Mouse (Mus musculus) ES-E14 (cell line): ENCODE measurements around the gene Rgs10. TPM values are rescaled to one million over a fixed set of nuclear protein-coding genes. Genes with fewer than 3 reads are reported as not detected.

Source experiments
- DNase-seq: peaks from one replicate; pipeline ENCODE4 v3.0.0-alpha.2; 2013; ENCODE audit warnings: low read depth, low spot score
- H3K27ac ChIP-seq: 2 replicates; pipeline ENCODE4 v1.5.1; 2012; ENCODE audit warnings: low read depth, mild to moderate bottlenecking, low read length, moderate library complexity, mixed read lengths; ENCODE audit not compliant: poor library complexity, insufficient read depth, severe bottlenecking
- H3K36me3 ChIP-seq: 2 replicates; pipeline ENCODE4 v1.6.1; 2012; ENCODE audit warnings: mild to moderate bottlenecking, low read length, moderate library complexity, mixed read lengths; ENCODE audit not compliant: control insufficient read depth, poor library complexity, insufficient read depth, severe bottlenecking
- H3K4me1 ChIP-seq, 2 experiments: fragments of 150-350 bp in 1 of 2; sonication (generic) in 1 of 2; 2 replicates each; pipeline ENCODE4 v1.6.1; 2012; ENCODE audit warnings: low read length in 2 of 2, mild to moderate bottlenecking in 1 of 2, mixed read lengths in 1 of 2; ENCODE audit not compliant: control insufficient read depth in 2 of 2, insufficient read depth in 2 of 2, poor library complexity in 1 of 2
- H3K4me3 ChIP-seq, 2 experiments: fragments of 150-350 bp in 1 of 2; sonication (generic) in 1 of 2; 2 replicates each; pipeline ENCODE4 v1.5.1; 2012; ENCODE audit warnings: low read length in 2 of 2, low read depth in 1 of 2, mild to moderate bottlenecking in 1 of 2, mixed read lengths in 1 of 2; ENCODE audit not compliant: insufficient read depth in 1 of 2, poor library complexity in 1 of 2, severe bottlenecking in 1 of 2
- H3K9ac ChIP-seq: 2 replicates; pipeline ENCODE4 v1.6.1; 2012; ENCODE audit warnings: low read depth, mild to moderate bottlenecking, low read length, mixed read lengths; ENCODE audit not compliant: poor library complexity, insufficient read depth, severe bottlenecking
- H3K9me3 ChIP-seq: fragments of 150-350 bp; sonication (generic); 2 replicates; pipeline ENCODE4 v1.6.1; 2012; ENCODE audit warnings: low read depth, mild to moderate bottlenecking, low read length; ENCODE audit not compliant: control insufficient read depth, insufficient read depth
- CHD2 ChIP-seq: IDR thresholded peaks from 2 replicates; pipeline ENCODE4 v1.6.1; 2014; ENCODE audit warnings: mild to moderate bottlenecking, low read depth, low read length, inconsistent platforms
- HCFC1 ChIP-seq: IDR thresholded peaks from 2 replicates; pipeline ENCODE4 v1.6.1; 2012; ENCODE audit warnings: low read length, inconsistent platforms, borderline replicate concordance; ENCODE audit not compliant: insufficient read depth
- MAFK ChIP-seq: IDR thresholded peaks from 2 replicates; pipeline ENCODE4 v1.6.1; 2014; ENCODE audit warnings: mild to moderate bottlenecking, low read depth, low read length, inconsistent platforms; ENCODE audit not compliant: insufficient read depth
- ZC3H11A ChIP-seq: IDR thresholded peaks from 2 replicates; pipeline ENCODE4 v1.6.1; 2012; ENCODE audit warnings: low read depth, mild to moderate bottlenecking, inconsistent platforms, low read length, borderline replicate concordance
- ZNF384 ChIP-seq: IDR thresholded peaks from 2 replicates; pipeline ENCODE4 v1.6.1; 2012; ENCODE audit warnings: low read depth, low read length, inconsistent platforms
- in situ Hi-C, 2 experiments: fragments of 600-800 bp; cut with MboI; formaldehyde crosslinking; loops; one replicate each; pipeline ENCODE4 v1.15.1; 2025; ENCODE audit warnings: low sequenced_read_pairs in 2 of 2, inconsistent platforms in 1 of 2; ENCODE audit not compliant: unreplicated experiment in 2 of 2
- total RNA-seq: library from RNA; depleted of rRNA; stranded (reverse); fragments of 300-350 nt; gene quantifications from 2 replicates; pipeline ENCODE4 v1.2.3, GENCODE M21; 2012

The Rgs10 gene
- total RNA-seq, 1 experiment, result 6.2 TPM

DNA sequence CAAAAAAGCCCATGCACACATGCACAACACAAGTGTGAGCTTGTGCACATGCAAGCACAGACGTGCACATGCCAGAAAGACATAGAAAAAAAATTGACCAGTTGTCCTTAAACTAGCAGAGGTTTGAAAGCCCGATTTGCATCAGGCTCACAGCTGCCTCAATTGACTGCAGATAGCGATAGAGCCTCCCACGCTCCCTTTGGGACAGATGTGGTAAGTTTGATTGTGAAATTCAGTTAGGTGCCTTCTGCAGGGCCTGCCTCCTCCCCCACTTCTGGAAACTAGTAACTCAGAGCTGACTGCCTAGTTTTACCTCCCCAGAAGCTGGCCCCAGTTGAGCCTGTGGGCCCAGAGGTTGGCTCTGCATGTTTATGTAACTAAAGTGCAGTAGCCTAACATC lies 19.9 kb downstream of the Rgs10 start:
- no peaks in the 10 kb centered on the region; a peak in 1 of 4 replicates for H3K4me1 ChIP-seq
- no peaks in the 10 kb centered on the region for H3K36me3 ChIP-seq
- no peak overlapping the region for H3K4me3 ChIP-seq
- no peak for DNase-seq
- no peak overlapping the region for H3K27ac ChIP-seq
- in situ Hi-C loops, result no loop called here
- TF ChIP-seq ZC3H11A (no peak), ZNF384 (no peak), MAFK (no peak), HCFC1 (no peak), CHD2 (no peak)
- no peaks in the 10 kb centered on the region for H3K9me3 ChIP-seq
- H3K9ac ChIP-seq, result no peak overlapping the region

DNA sequence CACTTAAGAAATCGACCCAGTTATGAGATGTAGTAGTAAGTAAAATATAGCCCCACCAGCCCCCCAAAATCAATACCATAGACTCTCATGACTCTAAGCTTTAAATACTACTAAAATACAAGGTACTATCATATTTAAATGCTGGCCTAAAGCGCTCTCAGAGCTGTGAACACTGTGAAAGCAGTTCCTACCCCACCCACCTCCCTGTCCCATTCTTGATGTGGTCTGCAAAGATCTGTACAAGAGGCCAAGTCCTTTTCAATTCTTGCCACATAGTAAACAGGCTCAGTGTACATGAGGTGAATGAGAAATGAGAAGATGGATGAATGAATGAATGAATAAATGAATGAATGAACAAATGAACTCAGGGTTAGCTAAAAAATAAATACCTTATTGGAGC lies 21.5 kb downstream of the Rgs10 start:
- H3K4me1 ChIP-seq, result no peaks in the 10 kb centered on the region; a peak in 1 of 4 replicates
- H3K9me3 ChIP-seq, result no peaks in the 10 kb centered on the region
- no peaks in the 10 kb centered on the region for H3K36me3 ChIP-seq
- no peak overlapping the region for H3K9ac ChIP-seq
- DNase-seq, result no peak
- H3K27ac ChIP-seq, result no peak overlapping the region
- H3K4me3 ChIP-seq, result no peak overlapping the region
- in situ Hi-C loops, result no loop called here
- TF ChIP-seq ZNF384 (no peak), MAFK (no peak), CHD2 (no peak), ZC3H11A (no peak), HCFC1 (no peak)

DNA sequence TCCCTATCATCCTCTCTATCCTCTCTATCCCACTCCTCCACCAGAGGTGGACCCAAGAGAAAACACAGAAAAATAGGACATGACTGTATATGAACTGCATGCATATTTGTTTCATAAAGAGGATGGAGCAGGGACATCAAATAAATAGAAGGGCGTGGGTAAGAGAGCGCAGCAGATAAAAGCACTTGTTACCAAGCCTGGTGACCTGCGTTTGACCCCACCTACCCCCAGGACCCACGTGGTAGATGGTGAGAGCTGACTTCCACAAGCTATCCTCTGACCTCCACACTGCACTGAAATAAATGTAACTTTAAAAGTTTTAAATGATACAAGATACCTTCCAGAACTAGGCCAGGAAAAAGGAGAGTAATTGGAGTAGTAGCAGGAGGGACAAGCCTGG lies 24.8 kb downstream of the Rgs10 start:
- DNase-seq, result no peak
- Histone ChIP-seq H3K9me3 (no peaks in the 10 kb centered on the region), H3K9ac (no peak overlapping the region)

DNA sequence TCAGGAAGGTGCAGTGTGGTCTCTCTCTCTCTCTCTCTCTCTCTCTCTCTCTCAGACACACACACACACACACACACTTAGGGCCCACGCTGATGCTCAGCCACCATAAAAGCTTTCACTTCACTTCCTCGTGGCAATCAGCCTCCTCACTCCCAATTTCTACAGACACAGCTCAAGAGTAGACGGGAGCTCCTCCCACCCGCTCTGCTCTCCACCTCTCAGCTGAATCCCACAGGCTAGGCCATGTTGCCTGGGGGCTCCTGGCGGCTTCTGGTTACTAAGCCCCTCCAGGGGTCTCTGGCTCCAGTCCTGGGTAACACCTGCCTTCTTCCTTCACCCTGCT lies 25.6 kb downstream of the Rgs10 start:
- DNase-seq, result no peak
- no peak overlapping the region for H3K9ac ChIP-seq
- in situ Hi-C loops, result no loop called here
- no peaks in the 10 kb centered on the region for H3K9me3 ChIP-seq
- TF ChIP-seq MAFK (no peak), ZC3H11A (no peak), ZNF384 (no peak), CHD2 (no peak), HCFC1 (no peak)
- H3K4me1 ChIP-seq, result no peaks in the 10 kb centered on the region; a peak in 1 of 4 replicates
- no peak overlapping the region for H3K4me3 ChIP-seq
- no peak overlapping the region for H3K27ac ChIP-seq
- H3K36me3 ChIP-seq, result no peaks in the 10 kb centered on the region

More for the DNA sequence above, 24.8 kb downstream of the Rgs10 start:
- Histone ChIP-seq H3K36me3 (no peaks in the 10 kb centered on the region), H3K27ac (no peak overlapping the region), H3K4me3 (no peak overlapping the region), H3K4me1 (no peaks in the 10 kb centered on the region; a peak in 1 of 4 replicates)
- no peak for TF ChIP-seq CHD2
- TF ChIP-seq MAFK, result no peak
- no peak for TF ChIP-seq HCFC1
- TF ChIP-seq ZNF384, result no peak
- no peak for TF ChIP-seq ZC3H11A
- in situ Hi-C loops, result no loop called here

DNA sequence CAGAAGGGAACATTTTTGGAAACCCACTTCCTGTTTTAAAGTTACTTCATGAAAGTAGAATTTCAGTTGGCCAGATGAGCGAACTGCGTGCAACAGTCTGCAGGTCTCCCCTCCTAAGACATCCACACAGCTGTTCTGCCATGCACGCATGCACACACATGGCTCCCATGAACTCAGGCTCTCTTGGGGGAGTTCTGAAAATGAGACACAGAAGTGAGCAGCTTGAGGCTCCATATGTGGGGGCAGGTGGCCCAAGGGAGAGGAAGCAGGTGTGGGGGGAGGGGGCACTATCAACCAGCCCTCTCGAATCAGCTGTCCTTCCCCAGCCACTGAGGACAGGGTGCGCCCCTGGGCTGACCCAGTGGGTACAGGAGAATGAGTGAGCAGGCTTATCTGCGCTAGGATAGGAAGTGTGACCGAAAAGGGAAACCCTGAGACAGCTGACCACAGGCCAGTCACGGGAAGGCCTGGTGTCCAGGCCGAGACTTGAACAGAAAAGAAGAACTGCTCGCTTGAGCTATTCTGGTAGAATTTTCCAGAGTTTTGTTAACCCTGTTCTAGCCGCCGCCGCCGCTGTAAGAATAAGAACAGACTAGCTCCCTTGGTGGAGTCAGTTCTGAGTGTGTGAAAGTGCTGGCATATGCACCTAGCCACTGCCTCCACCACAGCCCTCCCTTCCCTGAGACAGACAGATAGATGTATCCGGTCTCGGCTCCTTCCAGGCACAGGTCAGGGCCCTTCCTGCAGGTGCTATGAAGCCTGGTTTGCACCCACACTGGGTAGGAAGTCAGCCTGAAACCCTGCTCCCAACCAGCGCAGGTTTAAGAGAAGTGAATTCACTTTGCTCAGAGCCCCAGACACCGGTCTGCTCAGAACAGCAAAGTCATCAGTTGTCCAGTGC lies 26.2 kb downstream of the Rgs10 start:
- Histone ChIP-seq H3K4me3 (no peak overlapping the region), H3K9me3 (no peaks in the 10 kb centered on the region), H3K9ac (no peak overlapping the region), H3K27ac (no peak overlapping the region), H3K36me3 (no peaks in the 10 kb centered on the region), H3K4me1 (no peaks in the 10 kb centered on the region; a peak in 1 of 4 replicates)
- in situ Hi-C loops, result no loop called here
- no peak for DNase-seq
- TF ChIP-seq ZC3H11A (no peak), MAFK (no peak), CHD2 (no peak), ZNF384 (no peak), HCFC1 (no peak)
